Mouse (Mus musculus) kidney, embryonic 15.5 days (tissue): Measurements from ENCODE around the gene Ppp3cb. TPM values are rescaled to one million over a fixed set of nuclear protein-coding genes. Genes with fewer than 3 reads are reported as not detected.

Experiments used
- polyA plus RNA-seq: library from polyadenylated mRNA; unstranded; fragments of >200 nt; fragmentation: Nextera tagmentation; extraction: Ambion mirVana; gene quantifications from 2 replicates; pipeline ENCODE4 v1.2.1, GENCODE M21; 2015

Gene Ppp3cb
- polyA plus RNA-seq, 1 experiment from 2014 or later = 44.1 TPM

Other genes with a start within 250 kb of the Ppp3cb start
- 54.4 and 61.5 TPM in 2 replicates for gene Ecd, start 198.5 kb downstream of the Ppp3cb start, polyA plus RNA-seq
- gene Fam149b, start 198.4 kb downstream of the Ppp3cb start, polyA plus RNA-seq = 34.5 and 40.0 TPM in 2 replicates
- 180 and 183 TPM in 2 replicates for gene Dnajc9, start 157.7 kb downstream of the Ppp3cb start, polyA plus RNA-seq
- gene Mrps16, start 152.9 kb downstream of the Ppp3cb start, polyA plus RNA-seq = 96.5 and 97.3 TPM in 2 replicates
- gene Cfap70, start 94.3 kb downstream of the Ppp3cb start, polyA plus RNA-seq = 0.50 and 0.82 TPM in 2 replicates
- gene Anxa7, start 66.4 kb downstream of the Ppp3cb start, polyA plus RNA-seq = 38.3 and 39.9 TPM in 2 replicates
- gene Mss51, start 49.7 kb downstream of the Ppp3cb start, polyA plus RNA-seq = 0.63 and 1.0 TPM in 2 replicates
- gene Usp54, start 94.5 kb upstream of the Ppp3cb start, polyA plus RNA-seq = 8.4 and 8.9 TPM in 2 replicates
- 3.2 and 5.9 TPM in 2 replicates for gene Myoz1, start 110.0 kb upstream of the Ppp3cb start, polyA plus RNA-seq
- gene Synpo2l, start 121.8 kb upstream of the Ppp3cb start, polyA plus RNA-seq = 2.2 and 3.3 TPM in 2 replicates
- 98.3 and 106 TPM in 2 replicates for gene Sec24c, start 127.7 kb upstream of the Ppp3cb start, polyA plus RNA-seq
- 28.5 and 29.2 TPM in 2 replicates for gene Fut11, start 148.4 kb upstream of the Ppp3cb start, polyA plus RNA-seq
- gene Chchd1, start 156.4 kb upstream of the Ppp3cb start, polyA plus RNA-seq = 201 and 215 TPM in 2 replicates
- 28.7 and 30.6 TPM in 2 replicates for gene Zswim8, start 161.0 kb upstream of the Ppp3cb start, polyA plus RNA-seq
- 27.3 and 31.6 TPM in 2 replicates for gene Ndst2, start 188.0 kb upstream of the Ppp3cb start, polyA plus RNA-seq
- 39.6 and 48.4 TPM in 2 replicates for gene Camk2g, start 247.5 kb upstream of the Ppp3cb start, polyA plus RNA-seq